15 mouse cellular contexts compared by ENCODE assay signal in the genomic region with DNA sequence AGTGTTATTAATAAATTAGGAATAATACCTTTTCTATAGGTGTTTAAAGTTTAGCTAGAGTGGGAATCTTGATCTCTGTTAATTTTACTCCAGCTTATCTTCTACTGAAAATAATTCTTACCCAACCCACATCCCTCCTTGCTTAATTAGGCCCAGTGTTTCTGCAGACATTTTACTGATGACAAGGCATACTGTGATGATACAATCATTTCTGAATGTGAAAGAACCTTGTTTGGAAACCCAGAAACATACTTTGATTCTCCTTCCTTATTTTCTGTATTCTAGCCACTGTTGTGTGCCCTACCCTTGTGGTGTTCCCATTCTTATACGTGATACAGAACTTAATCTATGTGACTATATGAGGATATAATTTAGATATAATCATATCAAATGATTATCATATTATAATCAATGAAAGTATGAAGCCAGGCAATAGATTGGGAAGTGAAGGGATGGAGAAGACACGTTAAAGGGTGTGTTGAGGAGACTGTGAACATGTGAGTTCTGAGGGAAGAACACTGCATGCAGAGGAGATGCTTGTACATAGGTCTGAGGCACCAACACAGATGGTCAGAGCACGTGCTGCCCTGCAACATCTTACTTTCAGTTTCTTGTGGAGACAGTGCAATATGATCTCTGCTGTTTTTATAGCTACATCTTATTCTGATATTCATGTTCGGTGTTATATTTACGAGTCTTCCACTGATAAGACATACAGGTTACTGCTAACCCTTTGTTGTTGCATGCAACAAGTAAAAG.
"Had no signal": no experiment of that assay in that cellular context is flagged by ENCODE, and none has a peak within 500 bp of the region (broad histone marks: within the 10 kb centered on the region; RNA-seq: fewer than 3 reads in every experiment).

No protein-coding gene starts in this region.

- H3K4me1 ChIP-seq: liver, embryonic 12.5 days; midbrain, embryonic 10.5 days; neural tube, embryonic 13.5 days; stomach, embryonic 15.5 days had no signal

- H3K27me3 ChIP-seq: limb, embryonic 15.5 days; liver, embryonic 12.5 days; lung, embryonic 15.5 days; neural tube, embryonic 13.5 days; stomach, embryonic 15.5 days had no signal

- H3K36me3 ChIP-seq: limb, embryonic 15.5 days; liver, embryonic 12.5 days; lung, embryonic 15.5 days; midbrain, embryonic 10.5 days; neural tube, embryonic 13.5 days; stomach, embryonic 15.5 days had no signal

- DNase-seq: kidney, adult 18-20 months; kidney, postnatal 10 days; lung, postnatal 14 days; midbrain, embryonic 14.5 days; right cerebral cortex, postnatal 14 days; thymus, adult 2 months; thymus, postnatal 36 days had no signal

- H3K27ac ChIP-seq: left cerebral cortex, adult 2 months; limb, embryonic 15.5 days; liver, embryonic 12.5 days; lung, embryonic 15.5 days; macrophage; midbrain, embryonic 10.5 days; neural tube, embryonic 13.5 days; stomach, embryonic 15.5 days had no signal

- H3K4me3 ChIP-seq: left cerebral cortex, adult 2 months; limb, embryonic 15.5 days; liver, embryonic 12.5 days; lung, embryonic 15.5 days; midbrain, embryonic 10.5 days; neural tube, embryonic 13.5 days; stomach, embryonic 15.5 days had no signal

- H3K4me2 ChIP-seq: limb, embryonic 15.5 days; liver, embryonic 12.5 days; lung, embryonic 15.5 days; neural tube, embryonic 13.5 days; stomach, embryonic 15.5 days had no signal

- ATAC-seq: liver, embryonic 12.5 days had no signal

- H3K9ac ChIP-seq: limb, embryonic 15.5 days; liver, embryonic 12.5 days; lung, embryonic 15.5 days; neural tube, embryonic 13.5 days; stomach, embryonic 15.5 days had no signal

- H3K9me3 ChIP-seq: limb, embryonic 15.5 days; liver, embryonic 12.5 days; lung, embryonic 15.5 days; midbrain, embryonic 10.5 days; neural tube, embryonic 13.5 days; stomach, embryonic 15.5 days had no signal
